Mouse (Mus musculus): ENCODE data around the gene Txnrd1.

The Txnrd1 gene

DNA sequence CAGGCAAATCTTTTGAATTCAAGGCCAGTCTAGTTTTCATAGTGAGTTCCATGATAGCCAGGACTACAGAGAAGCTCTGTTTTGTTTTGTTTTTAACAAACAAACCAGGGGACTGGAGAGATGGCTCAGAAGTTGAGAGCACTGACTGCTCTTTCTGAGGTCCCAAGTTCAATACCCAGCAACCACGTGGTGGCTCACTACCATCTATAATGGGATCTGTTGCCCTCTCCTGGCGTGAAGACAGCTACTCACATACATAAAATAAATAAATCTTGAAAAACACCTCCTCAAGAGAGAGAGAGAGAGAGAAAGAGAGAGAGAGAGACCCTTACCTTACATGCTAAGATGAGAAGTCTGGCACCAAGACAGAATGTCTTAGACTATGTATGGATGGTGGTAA, 84.9 kb downstream of the Txnrd1 start:
- no peak for DNase-seq (ENCODE audit: low spot score)

DNA sequence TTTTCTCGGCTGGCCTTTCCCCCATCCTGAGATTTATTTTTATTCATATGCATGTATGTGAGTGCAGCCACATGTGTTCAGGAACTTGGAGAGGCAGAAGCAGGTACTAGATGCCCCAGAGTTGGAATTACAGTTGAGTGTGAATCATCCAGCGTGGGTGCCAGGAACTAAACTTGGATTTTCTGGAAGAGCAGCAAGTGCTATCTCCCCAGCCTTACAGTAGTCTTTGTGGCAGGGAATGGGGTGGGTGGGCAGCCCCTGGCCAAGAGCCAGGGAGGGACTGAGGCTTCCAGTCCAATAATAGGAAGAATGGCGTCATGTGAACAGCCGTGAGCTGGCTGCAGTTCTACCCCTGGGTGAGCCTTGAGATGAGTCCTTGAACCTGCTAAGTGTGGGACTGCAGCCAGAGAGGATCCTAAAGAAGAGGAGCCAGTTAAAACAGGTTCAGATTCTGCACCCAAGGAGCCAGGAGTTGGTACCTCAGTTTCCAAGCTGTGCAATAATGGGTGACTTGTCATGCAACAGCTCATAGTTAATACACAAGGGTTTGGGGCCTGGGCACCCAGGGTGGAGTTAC, 85.7 kb downstream of the Txnrd1 start:
- DNase-seq (ENCODE audit: low spot score) = no peak

DNA sequence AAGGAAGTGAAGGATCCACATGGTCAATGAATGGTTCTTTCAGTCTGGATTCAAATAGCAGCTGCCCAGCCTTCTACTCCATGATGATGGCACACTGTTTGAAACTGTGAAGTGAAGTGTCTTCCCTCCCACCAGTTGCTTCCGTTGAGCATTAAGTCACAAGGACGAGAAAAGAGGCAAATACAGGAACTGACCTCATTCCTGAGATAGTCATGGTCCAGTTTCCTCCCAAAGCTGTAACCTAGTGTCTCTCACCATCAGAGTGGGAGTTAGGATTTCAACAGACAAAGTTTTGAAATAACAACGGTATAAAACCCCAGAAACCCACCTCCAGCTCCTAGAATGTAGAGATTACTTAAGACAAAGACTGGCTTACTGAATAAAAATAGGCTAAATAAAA, 89.8 kb downstream of the Txnrd1 start:
- no peak for DNase-seq (ENCODE audit: low spot score)

DNA sequence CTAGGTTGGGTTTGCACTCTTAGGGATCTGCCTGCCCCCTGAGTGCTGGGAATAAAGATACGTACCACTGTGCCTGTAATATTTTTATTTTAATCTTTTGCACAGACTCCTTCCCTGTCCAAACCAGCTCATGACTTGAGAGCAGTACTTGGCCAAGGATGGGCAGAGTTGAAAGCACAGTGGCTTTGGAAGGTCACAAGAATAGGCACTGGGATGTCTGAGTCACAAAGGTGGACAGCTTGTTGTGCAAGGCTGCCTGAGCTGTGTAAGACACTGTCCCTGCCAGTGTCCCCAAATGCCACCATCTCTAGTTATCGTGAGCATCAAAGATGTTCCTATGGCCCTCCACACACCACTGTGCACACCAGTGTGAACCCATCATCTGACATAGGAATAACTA, 91.0 kb downstream of the Txnrd1 start:
- no peak for DNase-seq (ENCODE audit: low spot score)

DNA sequence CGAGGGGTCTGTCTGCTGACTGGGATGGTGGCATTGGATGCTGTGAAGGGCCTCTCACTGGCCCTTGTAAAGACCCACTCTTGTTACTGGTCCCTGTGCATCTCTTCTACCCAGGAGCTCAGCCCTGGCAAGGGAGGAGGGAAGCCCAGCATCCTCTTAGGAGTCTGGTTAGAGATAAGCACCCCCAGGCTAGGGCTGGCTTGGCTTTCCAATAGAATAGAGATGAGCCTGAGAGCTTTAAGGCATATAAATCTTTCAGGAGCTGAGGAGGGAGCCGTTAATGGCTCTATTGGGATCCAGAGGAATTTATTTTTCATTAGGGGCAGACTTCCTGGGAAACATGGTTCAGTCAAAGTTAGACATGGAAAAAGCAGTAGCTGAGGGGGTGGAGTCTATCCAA, 91.9 kb downstream of the Txnrd1 start:
- DNase-seq (ENCODE audit: low spot score) = no peak

DNA sequence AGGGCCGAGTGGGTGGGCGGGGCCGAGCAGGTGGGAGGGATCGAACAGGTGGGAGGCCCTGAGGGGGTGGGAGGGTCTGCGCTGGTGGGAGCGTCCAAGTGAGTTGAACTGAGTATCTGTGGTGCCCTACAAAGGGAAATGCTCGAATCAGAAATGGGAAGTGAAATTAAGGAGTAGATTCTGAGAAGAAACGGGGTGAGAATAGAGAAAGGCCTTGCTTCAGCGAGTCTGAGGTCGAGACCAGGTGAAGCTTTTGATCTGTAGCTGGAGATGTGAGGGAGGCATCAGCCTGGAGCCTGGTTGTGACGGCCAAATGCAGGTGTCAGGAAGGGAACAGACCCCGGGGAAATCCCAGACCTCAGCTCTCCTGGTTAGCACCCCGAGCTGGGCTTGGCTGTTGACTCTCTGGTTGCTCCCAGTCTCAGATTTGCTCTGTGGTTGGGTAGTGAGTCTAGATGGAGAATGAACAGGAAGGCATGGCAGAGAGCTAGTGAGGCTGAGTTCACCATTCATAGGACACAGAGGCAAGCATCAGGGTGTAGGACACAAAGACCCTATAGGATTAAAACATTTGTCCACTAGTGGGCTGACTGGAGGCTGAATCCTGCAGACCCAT, 101.4 kb downstream of the Txnrd1 start:
- no peak for DNase-seq (ENCODE audit: low spot score)

DNA sequence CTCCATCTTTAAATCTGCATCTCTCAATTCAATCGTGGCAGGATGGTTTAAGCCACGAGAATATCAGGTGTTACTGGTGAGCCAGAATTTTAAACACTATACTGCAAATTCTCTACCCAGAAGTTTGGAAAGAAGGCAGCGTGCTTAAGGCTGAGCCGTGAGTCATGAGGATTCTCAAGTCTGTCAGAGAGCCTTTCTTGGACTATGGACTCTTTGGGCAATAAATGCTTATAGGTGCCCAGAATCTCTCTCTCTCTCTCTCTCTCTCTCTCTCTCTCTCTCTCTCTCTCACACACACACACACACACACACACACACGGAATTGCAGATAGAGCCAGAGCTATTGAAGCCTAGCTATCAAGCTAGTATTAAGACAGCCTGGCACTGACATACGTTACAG, 102.0 kb downstream of the Txnrd1 start:
- no peak for DNase-seq (ENCODE audit: low spot score)
